Mouse (Mus musculus): Measurements from ENCODE around the gene Srsf5. TPM values are rescaled to one million over a fixed set of nuclear protein-coding genes. Genes with fewer than 3 reads are reported as not detected.

The Srsf5 gene
- polyA plus RNA-seq, 1 experiment from 2014 or later: 274 TPM

DNA sequence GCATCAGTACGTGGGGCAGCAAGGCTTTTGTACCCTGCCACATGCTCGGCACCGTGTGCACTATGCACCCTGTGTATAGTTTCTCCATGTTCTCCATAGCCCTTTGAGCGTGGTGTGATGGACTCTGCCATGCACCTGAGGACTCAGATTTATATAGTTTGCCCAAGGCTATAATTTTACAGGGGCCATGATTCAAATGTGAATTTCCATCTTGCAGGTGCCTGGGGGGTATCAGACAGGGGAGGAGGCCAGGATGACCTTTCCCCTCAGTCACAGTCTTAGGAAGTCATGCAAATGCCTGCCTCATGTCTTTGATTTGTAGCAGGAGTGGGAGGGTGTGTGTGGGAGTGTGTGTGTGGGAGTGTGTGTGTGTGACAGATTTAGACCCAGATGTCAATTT, 52.3 kb downstream of the Srsf5 start:
- H3K27me3 ChIP-seq (replicated peaks; ENCODE audit: control insufficient read depth, insufficient read depth, low read length): peaks cover 16% of the 10 kb centered on the region; the same call in 1 of the 2 replicates

DNA sequence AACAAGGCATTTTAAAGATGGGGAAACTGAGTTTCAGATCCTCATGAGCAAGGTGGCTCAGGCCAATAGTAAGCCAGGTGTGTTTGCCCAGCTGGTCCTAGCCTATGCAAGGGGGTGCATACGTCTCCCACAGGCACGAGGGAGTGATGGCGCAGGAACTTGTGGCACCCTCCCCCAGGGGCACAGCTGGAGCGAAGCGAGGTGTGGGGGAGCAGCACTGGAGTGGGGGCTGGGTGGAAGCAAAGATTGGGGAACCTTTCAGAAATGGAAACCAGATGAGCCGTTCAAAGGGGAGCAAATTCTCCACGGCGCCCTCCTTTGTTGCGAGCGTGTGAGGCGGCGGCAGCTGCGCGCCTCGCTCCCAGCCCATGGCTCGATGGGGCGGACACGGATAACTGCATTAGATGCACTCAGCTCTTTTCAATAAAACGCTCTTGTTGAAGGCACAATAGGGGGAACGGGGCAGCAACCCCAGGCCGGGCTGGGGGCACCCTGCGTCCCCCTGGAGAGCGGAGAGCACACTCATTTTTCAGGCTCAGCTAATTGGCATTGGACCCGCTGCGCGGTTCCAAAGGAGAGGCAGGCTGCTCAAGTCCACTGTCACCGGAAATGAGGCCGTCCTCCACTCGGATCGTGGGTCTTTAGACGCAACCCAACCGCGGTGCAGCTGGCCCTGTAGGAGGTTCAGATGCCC, 53.4 kb downstream of the Srsf5 start:
- Histone ChIP-seq H3K4me3 (ENCODE audit: low read depth, low read length) (peak overlapping the region; percentile 19), H3K36me3 (ENCODE audit: control insufficient read depth, insufficient read depth, low read length) (no peaks in the 10 kb centered on the region), H3K9ac (ENCODE audit: low read length) (peak overlapping the region; percentile 53), H3K27me3 (replicated peaks; ENCODE audit: control insufficient read depth, insufficient read depth, low read length) (peaks cover 16% of the 10 kb centered on the region; the same call in 1 of the 2 replicates), H3K4me2 (ENCODE audit: low read length) (peak overlapping the region; percentile 42), H3K27ac (ENCODE audit: low read depth, low read length) (peak overlapping the region; percentile 29; the same call in 1 of the 2 replicates), H3K4me1 (ENCODE audit: control insufficient read depth, insufficient read depth, low read length) (peaks cover 19% of the 10 kb centered on the region), H3K9me3 (replicated peaks; ENCODE audit: control insufficient read depth, low read length) (no peaks in the 10 kb centered on the region)
- peak; percentile 52 for ATAC-seq
- DNase-seq (ENCODE audit: low spot score): peak; percentile 59
- 3% methylated on average over 33 of the region's 33 CpGs for WGBS

More for the DNA sequence above, 52.3 kb downstream of the Srsf5 start:
- H3K4me3 ChIP-seq (ENCODE audit: low read depth, low read length): no peak overlapping the region
- ATAC-seq: no peak
- no peaks in the 10 kb centered on the region for H3K9me3 ChIP-seq (replicated peaks; ENCODE audit: control insufficient read depth, low read length)
- no peak overlapping the region for H3K27ac ChIP-seq (ENCODE audit: low read depth, low read length)
- H3K4me1 ChIP-seq (ENCODE audit: control insufficient read depth, insufficient read depth, low read length): peaks cover 11% of the 10 kb centered on the region
- no peak for DNase-seq (ENCODE audit: low spot score)
- 81% methylated on average over 4 of the region's 4 CpGs for WGBS
- H3K9ac ChIP-seq (ENCODE audit: low read length): no peak overlapping the region
- no peaks in the 10 kb centered on the region for H3K36me3 ChIP-seq (ENCODE audit: control insufficient read depth, insufficient read depth, low read length)
- H3K4me2 ChIP-seq (ENCODE audit: low read length): no peak overlapping the region

Other genes starting within 250 kb of the Srsf5 start
- 6.3 and 6.7 TPM in 2 replicates for gene Ccdc177, start 184.8 kb upstream of the Srsf5 start, polyA plus RNA-seq (2014; fragmentation: Nextera tagmentation; extraction: Ambion mirVana)
- gene Susd6, start 155.0 kb upstream of the Srsf5 start, polyA plus RNA-seq (2014; fragmentation: Nextera tagmentation; extraction: Ambion mirVana): 11.7 and 13.4 TPM in 2 replicates
- gene Slc10a1, start 23.2 kb downstream of the Srsf5 start, polyA plus RNA-seq (2014; fragmentation: Nextera tagmentation; extraction: Ambion mirVana): 0.10 and 0.22 TPM in 2 replicates
- 7.1 and 10.1 TPM in 2 replicates for gene Smoc1, start 81.3 kb downstream of the Srsf5 start, polyA plus RNA-seq (2014; fragmentation: Nextera tagmentation; extraction: Ambion mirVana)